Mouse (Mus musculus) CH12.LX (cell line): ENCODE measurements around the gene Tirap. TPM values are rescaled to one million over a fixed set of nuclear protein-coding genes. Genes with fewer than 3 reads are reported as not detected.
"Not testable (repeated sequence)": the region's sequence is repeated elsewhere in the genome, so short reads cannot be mapped to it uniquely, and the experiment has no call there.

Experiments used
- DNase-seq: peaks from one replicate; pipeline ENCODE4 v3.0.0-alpha.2; 2013; ENCODE audit errors: extremely low read depth
- H3K27ac ChIP-seq: 2 replicates; pipeline ENCODE4 v1.5.1; 2012; ENCODE audit warnings: low read depth, mild to moderate bottlenecking, control low read depth, moderate library complexity; ENCODE audit not compliant: insufficient read depth
- H3K27me3 ChIP-seq: replicated peaks from 2 replicates; pipeline ENCODE3; 2012; ENCODE audit warnings: inconsistent platforms
- H3K36me3 ChIP-seq, 2 experiments: replicated peaks in 1 of 2; 2 replicates each; pipeline versions ENCODE3 to v1.6.1; 2012; ENCODE audit warnings: inconsistent platforms in 1 of 2, low read length in 1 of 2, mild to moderate bottlenecking in 1 of 2, mixed read lengths in 1 of 2, moderate library complexity in 1 of 2; ENCODE audit not compliant: control insufficient read depth in 1 of 2, insufficient read depth in 1 of 2
- H3K4me1 ChIP-seq, 2 experiments: 2 replicates each; pipeline ENCODE4 v1.6.1; 2012; ENCODE audit warnings: inconsistent platforms in 1 of 2, moderate library complexity in 1 of 2; ENCODE audit not compliant: insufficient read depth in 2 of 2, control insufficient read depth in 1 of 2
- H3K4me2 ChIP-seq: 2 replicates; pipeline ENCODE4 v1.6.1; 2012; ENCODE audit warnings: low read depth, mild to moderate bottlenecking, control low read depth; ENCODE audit not compliant: poor library complexity, insufficient read depth, severe bottlenecking
- H3K4me3 ChIP-seq, 3 experiments: fragments of 150-350 bp in 1 of 3; sonication (generic) in 1 of 3; replicated peaks in 1 of 3; 2 replicates each; pipeline versions ENCODE3 to v1.5.1; 2011 to 2012; ENCODE audit warnings: low read depth in 2 of 3, low read length in 2 of 3, mild to moderate bottlenecking in 2 of 3, moderate library complexity in 2 of 3, control low read depth in 1 of 3, improper control_type of control experiment in 1 of 3, inconsistent platforms in 1 of 3, mixed read lengths in 1 of 3; ENCODE audit not compliant: poor library complexity in 1 of 3
- H3K79me2 ChIP-seq: replicated peaks from 2 replicates; pipeline ENCODE4 v1.6.1; 2012; ENCODE audit warnings: mild to moderate bottlenecking, moderate library complexity; ENCODE audit not compliant: control insufficient read depth, poor library complexity, insufficient read depth, severe bottlenecking; ENCODE audit errors: extremely low read depth
- H3K9ac ChIP-seq: 2 replicates; pipeline ENCODE4 v1.6.1; 2012; ENCODE audit warnings: low read depth, mild to moderate bottlenecking, control low read depth, moderate library complexity; ENCODE audit not compliant: insufficient read depth
- H3K9me3 ChIP-seq: replicated peaks from 2 replicates; pipeline ENCODE3; 2012; ENCODE audit warnings: low read length, inconsistent platforms, mixed read lengths
- EP300 ChIP-seq: IDR thresholded peaks from 2 replicates; pipeline ENCODE4 v1.6.1; 2011; ENCODE audit warnings: low read length, improper control_type of control experiment
- ETS1 ChIP-seq: conservative IDR thresholded peaks from 2 replicates; pipeline ENCODE4 v1.6.1; 2012; ENCODE audit warnings: low read depth, mild to moderate bottlenecking, inconsistent platforms, low read length, improper control_type of control experiment, moderate library complexity
- GABPA ChIP-seq: IDR thresholded peaks from 2 replicates; pipeline ENCODE4 v1.6.1; 2012; ENCODE audit warnings: low read depth, low read length, improper control_type of control experiment, inconsistent platforms; ENCODE audit not compliant: insufficient replicate concordance
- HCFC1 ChIP-seq: IDR thresholded peaks from 2 replicates; pipeline ENCODE4 v1.6.1; 2012; ENCODE audit warnings: low read depth, mild to moderate bottlenecking, inconsistent platforms, low read length, improper control_type of control experiment
- IRF4 ChIP-seq: IDR thresholded peaks from 2 replicates; pipeline ENCODE4 v1.6.1; 2014; ENCODE audit warnings: low read depth, mild to moderate bottlenecking, inconsistent platforms, low read length, improper control_type of control experiment
- KAT2A ChIP-seq: IDR thresholded peaks from 2 replicates; pipeline ENCODE4 v1.6.1; 2012; ENCODE audit warnings: low read length, improper control_type of control experiment, inconsistent platforms; ENCODE audit not compliant: insufficient replicate concordance
- MAFK ChIP-seq: IDR thresholded peaks from 2 replicates; pipeline ENCODE4 v1.6.1; 2011; ENCODE audit warnings: low read length, improper control_type of control experiment; ENCODE audit not compliant: insufficient replicate concordance
- MAX ChIP-seq: IDR thresholded peaks from 2 replicates; pipeline ENCODE4 v1.6.1; 2011; ENCODE audit warnings: low read length, improper control_type of control experiment
- NELFE ChIP-seq: IDR thresholded peaks from 2 replicates; pipeline ENCODE4 v1.6.1; 2011; ENCODE audit warnings: low read depth, low read length, improper control_type of control experiment
- NRF1 ChIP-seq: IDR thresholded peaks from 2 replicates; pipeline ENCODE4 v1.6.1; 2014; ENCODE audit warnings: low read depth, mild to moderate bottlenecking, inconsistent platforms, low read length, improper control_type of control experiment, moderate library complexity
- PAX5 ChIP-seq: IDR thresholded peaks from 2 replicates; pipeline ENCODE4 v1.6.1; 2012; ENCODE audit warnings: low read length, inconsistent platforms, mixed read lengths
- TBP ChIP-seq: conservative IDR thresholded peaks from 2 replicates; pipeline ENCODE4 v1.6.1; 2011; ENCODE audit warnings: low read depth, low read length, improper control_type of control experiment
- ZC3H11A ChIP-seq: IDR thresholded peaks from 2 replicates; pipeline ENCODE4 v1.6.1; 2012; ENCODE audit warnings: low read depth, mild to moderate bottlenecking, inconsistent platforms, low read length, improper control_type of control experiment
- ZKSCAN1 ChIP-seq: IDR thresholded peaks from 2 replicates; pipeline ENCODE4 v1.6.1; 2012; ENCODE audit warnings: low read depth, inconsistent platforms, low read length, improper control_type of control experiment, borderline replicate concordance
- ZNF384 ChIP-seq: IDR thresholded peaks from 2 replicates; pipeline ENCODE4 v1.6.1; 2012; ENCODE audit warnings: low read depth, low read length, improper control_type of control experiment, inconsistent platforms
- dilution Hi-C: fragments of 300-500 bp; cut with MboI; formaldehyde crosslinking; loops from 2 replicates; pipeline ENCODE4 v1.14.3; 2020; ENCODE audit warnings: low sequenced_read_pairs; ENCODE audit not compliant: extremely low pct_unique_long_range_greater_than_20kb, extremely low pct_ligation_motif_present
- in situ Hi-C: fragments of 300-500 bp; cut with MboI; formaldehyde crosslinking; loops from 3 replicates; pipeline ENCODE4 v1.14.3; 2019; ENCODE audit warnings: low sequenced_read_pairs, low pct_ligation_motif_present, low pct_unique_long_range_greater_than_20kb, mixed read lengths
- polyA plus RNA-seq: library from polyadenylated mRNA; unstranded; fragments of >175 nt; gene quantifications from 2 replicates; pipeline ENCODE4 v1.2.1, GENCODE M21; 2012; ENCODE audit warnings: low read depth; ENCODE audit not compliant: insufficient read length
- total RNA-seq, 2 experiments: library from RNA; depleted of rRNA; stranded (reverse); fragments of 300-350 nt in 1 of 2; fragments of >200 nt in 1 of 2; gene quantifications; 2 replicates each; pipeline ENCODE4 v1.2.3; 2012 to 2014

The Tirap gene
- total and polyA plus RNA-seq, 3 experiments, result 10.5 to 18.7 (median 14.2) TPM

DNA sequence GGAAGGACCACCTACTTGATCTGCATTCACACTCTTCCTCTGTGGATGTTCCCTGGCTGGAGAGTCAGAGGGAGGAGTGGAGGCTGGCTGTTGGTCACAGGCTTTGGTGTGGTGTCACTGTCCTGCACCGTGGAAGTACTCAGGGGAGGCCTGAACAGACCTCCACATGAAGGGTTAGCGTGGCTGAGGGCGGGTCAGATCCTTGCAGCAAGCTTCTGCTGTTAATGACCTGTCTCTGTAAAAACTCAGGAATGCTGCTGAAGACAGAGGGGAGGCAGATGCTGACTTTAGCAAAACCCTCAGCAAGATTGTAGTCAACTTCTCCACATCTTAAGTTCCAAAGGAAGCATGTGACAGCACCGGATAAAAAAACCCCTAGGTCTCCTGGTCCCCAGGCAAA lies 43.2 kb downstream of the Tirap start:
- no peak for TF ChIP-seq GABPA
- no peak for TF ChIP-seq ETS1
- no peak for TF ChIP-seq MAX
- no peak for TF ChIP-seq HCFC1
- no peak for TF ChIP-seq ZKSCAN1
- no peak for TF ChIP-seq KAT2A
- no peak for TF ChIP-seq NRF1
- H3K79me2 ChIP-seq, result no peaks in the 10 kb centered on the region
- no peak overlapping the region for H3K4me2 ChIP-seq
- dilution Hi-C loops, result no loop called here
- H3K4me1 ChIP-seq, result peaks cover 0 to 4% of the 10 kb centered on the region in 2 experiments; a peak in 1 of 4 replicates
- no peaks in the 10 kb centered on the region for H3K27me3 ChIP-seq
- in situ Hi-C loops, result no loop called here
- peaks cover 15 to 62% of the 10 kb centered on the region in 2 experiments for H3K36me3 ChIP-seq
- no peak overlapping the region for H3K27ac ChIP-seq
- no peak overlapping the region for H3K4me3 ChIP-seq
- H3K9me3 ChIP-seq, result no peaks in the 10 kb centered on the region
- H3K9ac ChIP-seq, result no peak overlapping the region
- DNase-seq, result no peak

- Histone ChIP-seq H3K4me3 (no peak overlapping the region), H3K4me2 (no peak overlapping the region), H3K27me3 (no peaks in the 10 kb centered on the region), H3K9ac (no peak overlapping the region), H3K79me2 (no peaks in the 10 kb centered on the region), H3K27ac (no peak overlapping the region), H3K9me3 (no peaks in the 10 kb centered on the region), H3K36me3 (peaks cover 12 to 56% of the 10 kb centered on the region in 2 experiments), H3K4me1 (peaks cover 0 to 4% of the 10 kb centered on the region in 2 experiments; a peak in 1 of 4 replicates)
- dilution Hi-C loops, result no loop called here
- TF ChIP-seq MAFK (no peak), PAX5 (no peak), EP300 (no peak), TBP (no peak), NELFE (no peak), IRF4 (no peak)
- in situ Hi-C loops, result no loop called here
- no peak for DNase-seq
These were observed 43.9 kb downstream of the Tirap start for GRCm38 (mm10) chr9:35156002-35156710.

DNA sequence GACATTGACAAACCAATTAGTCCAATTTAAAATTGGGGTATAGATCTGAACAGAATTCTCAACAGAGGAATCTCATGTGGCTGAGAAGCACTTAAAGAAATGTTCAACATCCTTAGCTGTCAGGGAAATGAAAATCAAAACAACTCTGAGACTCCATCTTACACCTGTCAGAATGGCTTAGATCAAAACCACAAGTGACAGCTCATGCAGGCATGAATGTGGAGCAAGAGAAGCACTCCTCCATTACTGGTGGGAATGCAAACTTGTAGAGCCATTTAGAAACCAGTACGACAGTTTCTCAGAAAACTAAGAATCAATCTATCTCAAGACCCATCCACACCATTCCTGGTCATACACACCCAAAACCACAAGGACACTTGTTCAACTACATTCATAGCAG lies 47.2 kb downstream of the Tirap start:
- Histone ChIP-seq H3K4me1 (peaks cover 0 to 4% of the 10 kb centered on the region in 2 experiments; a peak in 1 of 4 replicates), H3K27ac (no peak overlapping the region), H3K27me3 (no peaks in the 10 kb centered on the region), H3K9me3 (no peaks in the 10 kb centered on the region), H3K4me2 (no peak overlapping the region), H3K9ac (no peak overlapping the region), H3K4me3 (no peak overlapping the region), H3K36me3 (peaks cover 12 to 43% of the 10 kb centered on the region in 2 experiments), H3K79me2 (0 out of 2 replicates have a peak, but pooled peaks cover 1% of the 10 kb centered on the region)
- in situ Hi-C loops (no loop called here), dilution Hi-C loops (no loop called here)
- DNase-seq, result no peak
- no peak for TF ChIP-seq ZC3H11A
- no peak for TF ChIP-seq ZNF384
- no peak for TF ChIP-seq MAFK
- TF ChIP-seq, all 38 proteins: peak for 0

GRCm38 (mm10) chr9:35148822-35149221 lies 51.3 kb downstream of the Tirap start:
- in situ Hi-C loops, DNase-seq, H3K27me3 ChIP-seq, H3K9me3 ChIP-seq, H3K4me1 ChIP-seq, H3K4me3 ChIP-seq, H3K4me2 ChIP-seq, H3K79me2 ChIP-seq, H3K27ac ChIP-seq, dilution Hi-C loops, H3K9ac ChIP-seq: not testable (repeated sequence)
- H3K36me3 ChIP-seq, result peaks cover 0 to 31% of the 10 kb centered on the region in 2 experiments
